Mouse (Mus musculus) embryo, embryonic 11.5 days (tissue): Measurements from ENCODE around the gene Ppfibp2.

Experiments
- DNase-seq: peaks from one replicate; pipeline ENCODE4 v3.0.0-alpha.2; 2012; ENCODE audit warnings: low read depth, low spot score

The Ppfibp2 gene

DNA sequence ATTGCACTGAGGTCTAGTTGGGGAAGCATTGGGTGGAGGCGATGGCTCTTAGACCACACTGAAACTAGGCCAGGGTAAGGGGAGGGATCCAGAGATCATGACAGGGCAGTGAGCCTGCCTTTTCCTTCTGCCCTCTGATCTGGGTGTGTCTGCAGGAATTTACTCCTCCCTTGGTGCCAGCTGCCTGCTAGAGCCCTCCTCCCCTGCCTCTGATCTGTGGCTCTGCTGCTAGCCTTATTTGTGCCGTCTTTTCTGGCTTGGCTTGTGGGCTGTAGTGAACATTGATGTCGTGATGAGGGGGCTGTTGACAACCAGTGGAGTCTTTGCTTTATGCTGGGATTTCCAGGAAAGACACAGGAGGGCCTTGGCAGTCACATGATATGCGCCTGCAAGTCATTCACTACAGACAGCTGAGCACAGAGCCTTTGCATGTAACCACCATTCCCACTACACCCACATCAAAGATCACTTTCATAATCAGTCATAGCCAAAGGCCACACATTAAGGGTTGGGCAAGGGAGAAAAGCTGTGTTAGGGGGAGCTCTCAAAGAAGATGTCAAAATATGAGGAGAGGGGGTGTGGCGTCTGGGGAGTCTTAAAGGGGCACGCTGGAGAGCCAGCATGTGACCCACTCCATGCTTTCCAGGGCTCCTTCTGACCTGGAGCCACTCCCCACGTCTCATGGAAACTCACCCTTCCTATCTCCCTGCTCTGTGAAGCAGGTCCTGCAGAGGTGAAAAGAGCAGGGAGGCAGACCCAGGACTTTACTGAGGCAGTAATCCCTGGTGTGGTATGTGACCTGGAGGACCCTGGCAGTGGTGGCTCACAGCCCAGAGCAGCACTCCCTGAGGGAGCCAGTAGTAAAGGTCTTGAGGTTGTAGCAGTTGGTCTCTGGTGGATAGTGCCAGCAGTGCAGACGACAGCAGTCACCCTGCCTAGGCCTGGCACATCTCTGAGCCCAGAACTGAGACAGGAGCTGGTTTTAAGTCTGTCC lies 69.4 kb downstream of the Ppfibp2 start:
- DNase-seq = no peak

GRCm38 (mm10) chr7:107665221-107665585 lies 70.2 kb downstream of the Ppfibp2 start:
- DNase-seq = no peak

DNA sequence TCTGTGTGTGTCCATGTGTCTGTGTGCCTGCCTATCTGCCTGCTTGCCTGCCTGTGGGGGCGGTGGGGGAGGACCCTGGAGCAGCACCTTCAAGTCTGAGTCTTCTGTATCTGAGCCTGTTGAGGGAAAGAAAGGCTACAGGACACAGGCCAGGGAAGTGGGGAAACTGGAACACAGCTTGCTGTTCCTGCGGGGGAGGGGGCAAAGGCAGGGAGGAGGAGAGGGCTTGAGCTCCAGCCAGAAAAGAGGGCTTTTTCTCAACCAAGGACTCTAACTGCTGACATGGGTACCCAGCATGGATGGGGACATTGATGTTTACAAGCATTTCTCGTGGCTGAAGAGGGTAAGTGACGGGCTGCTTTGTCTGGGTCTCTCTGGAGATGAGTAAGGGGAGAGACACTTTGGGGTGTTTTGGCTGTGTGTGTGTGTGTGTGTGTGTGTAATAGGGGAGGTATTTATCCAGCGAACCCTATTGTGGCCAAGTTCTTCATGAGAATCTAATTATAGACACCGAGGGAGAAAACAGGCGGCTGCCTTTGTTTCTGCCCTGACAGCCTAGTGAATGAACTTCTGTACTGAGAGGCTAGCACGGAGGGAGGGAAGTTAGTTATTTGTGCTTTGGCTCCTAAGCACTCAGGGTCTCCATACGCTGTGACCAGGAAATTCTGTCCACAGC lies 70.7 kb downstream of the Ppfibp2 start:
- no peak for DNase-seq

DNA sequence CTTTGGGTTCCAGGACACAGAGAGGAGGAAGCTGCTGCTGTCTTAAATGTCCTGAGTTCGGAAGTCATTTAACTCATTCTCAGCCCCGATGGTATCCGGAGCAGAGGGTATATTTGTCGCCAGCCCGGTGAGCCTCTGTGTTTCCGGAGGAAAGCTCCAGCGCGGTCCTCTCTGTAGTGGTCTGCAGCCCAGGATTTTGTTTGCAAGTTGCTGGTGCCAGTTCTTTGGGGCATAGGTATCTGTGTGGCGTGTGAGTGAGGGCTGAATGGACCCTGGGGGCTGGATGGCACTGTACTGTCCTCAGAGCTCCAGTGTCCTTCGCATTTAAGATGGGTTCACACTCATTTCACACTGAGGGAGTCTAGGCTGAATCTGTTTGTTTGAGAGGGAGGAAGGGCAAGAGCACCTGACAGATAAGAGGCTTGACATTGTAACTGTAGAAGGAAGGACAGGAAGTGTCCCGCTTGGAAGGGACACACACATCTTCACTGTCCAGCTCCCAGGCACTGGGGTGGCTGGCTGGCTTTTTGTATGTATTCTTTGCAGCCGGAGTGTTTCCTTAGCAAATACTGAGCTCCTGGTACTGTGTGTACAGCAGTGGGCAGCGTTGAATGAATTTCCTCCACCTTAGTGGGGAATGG lies 71.4 kb downstream of the Ppfibp2 start:
- DNase-seq = no peak

DNA sequence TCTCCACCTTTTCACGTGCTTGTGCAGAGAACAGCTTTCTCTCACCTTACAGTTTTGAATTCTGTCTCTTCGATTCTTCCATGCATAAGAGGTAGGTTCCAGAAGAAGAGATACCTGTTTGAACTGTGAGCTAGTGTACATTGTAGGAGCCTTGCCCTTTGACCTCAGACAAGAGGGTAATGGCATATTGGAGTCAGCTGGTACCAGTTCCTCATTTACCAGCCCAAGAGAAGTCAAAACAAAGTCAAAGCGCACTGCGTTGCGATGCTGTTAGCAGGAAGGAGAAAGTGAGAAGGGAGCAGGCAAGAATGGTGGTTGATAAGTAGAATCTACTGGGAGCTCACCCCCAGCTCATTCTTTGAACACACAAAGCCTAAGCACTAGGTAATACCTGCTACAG lies 73.5 kb downstream of the Ppfibp2 start:
- DNase-seq = no peak

DNA sequence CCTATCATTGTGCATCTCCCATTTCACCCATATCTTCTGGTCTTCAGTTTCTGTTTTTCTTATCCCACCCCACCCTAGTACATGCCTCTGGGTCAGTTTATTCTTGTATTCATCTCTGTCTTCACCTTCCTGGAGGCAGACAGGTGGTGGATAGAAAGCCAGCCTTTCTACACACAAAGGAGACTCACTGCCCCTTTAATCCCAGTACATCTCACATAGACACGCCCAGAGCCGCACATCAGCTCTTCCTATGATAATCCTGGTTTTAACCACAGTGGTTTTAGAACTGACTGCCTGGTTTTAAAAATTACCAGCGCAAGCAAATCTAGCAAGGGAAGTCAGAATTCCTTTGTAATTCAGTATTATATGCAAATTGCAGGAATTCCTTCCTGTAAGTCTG lies 80.2 kb downstream of the Ppfibp2 start:
- no peak for DNase-seq

- DNase-seq = no peak
These were observed 85.3 kb downstream of the Ppfibp2 start for GRCm38 (mm10) chr7:107680151-107680852.

GRCm38 (mm10) chr7:107681306-107681705 lies 86.3 kb downstream of the Ppfibp2 start:
- DNase-seq = no peak

GRCm38 (mm10) chr7:107683162-107683561 lies 88.2 kb downstream of the Ppfibp2 start:
- no peak for DNase-seq

DNA sequence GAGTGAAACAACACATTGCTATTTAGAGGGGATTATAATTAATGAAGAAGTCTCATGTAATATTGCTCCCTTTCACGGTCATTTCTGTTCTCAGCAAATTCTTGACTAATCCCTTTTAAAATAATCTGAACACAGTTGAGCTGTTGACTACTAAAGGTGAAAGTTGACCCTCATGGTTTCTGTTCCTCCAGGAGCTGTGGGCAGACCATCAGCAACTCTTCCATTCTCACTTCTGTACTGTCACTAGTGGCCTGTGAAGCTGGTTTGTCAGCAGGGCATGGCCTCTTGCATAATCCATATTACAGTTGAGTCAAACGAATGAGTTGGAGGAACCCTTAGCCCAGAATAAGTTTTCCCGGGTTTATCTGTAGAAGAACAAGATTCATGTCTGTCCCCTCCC lies 88.6 kb downstream of the Ppfibp2 start:
- DNase-seq = no peak

- DNase-seq = no peak
These were observed 90.4 kb downstream of the Ppfibp2 start for GRCm38 (mm10) chr7:107685238-107685954.

DNA sequence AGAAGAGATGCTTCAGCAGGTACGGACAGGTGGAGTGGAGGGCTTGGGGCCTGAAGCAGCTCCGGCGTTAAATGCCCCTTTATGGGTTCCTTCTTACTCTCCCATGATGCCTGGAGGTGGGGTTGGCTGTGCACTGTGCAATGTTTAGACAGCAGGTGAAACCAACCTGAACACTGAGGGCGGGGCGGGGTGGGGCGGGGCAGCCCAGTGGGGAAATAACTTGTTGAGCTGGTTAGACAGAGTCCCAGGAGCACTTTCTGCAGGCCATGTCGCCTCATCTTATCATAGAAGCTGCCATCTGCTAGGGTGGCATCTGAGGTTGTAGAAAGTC lies 90.9 kb downstream of the Ppfibp2 start:
- no peak for DNase-seq

- no peak for DNase-seq
These were observed 92.4 kb downstream of the Ppfibp2 start for GRCm38 (mm10) chr7:107687412-107687811.

DNA sequence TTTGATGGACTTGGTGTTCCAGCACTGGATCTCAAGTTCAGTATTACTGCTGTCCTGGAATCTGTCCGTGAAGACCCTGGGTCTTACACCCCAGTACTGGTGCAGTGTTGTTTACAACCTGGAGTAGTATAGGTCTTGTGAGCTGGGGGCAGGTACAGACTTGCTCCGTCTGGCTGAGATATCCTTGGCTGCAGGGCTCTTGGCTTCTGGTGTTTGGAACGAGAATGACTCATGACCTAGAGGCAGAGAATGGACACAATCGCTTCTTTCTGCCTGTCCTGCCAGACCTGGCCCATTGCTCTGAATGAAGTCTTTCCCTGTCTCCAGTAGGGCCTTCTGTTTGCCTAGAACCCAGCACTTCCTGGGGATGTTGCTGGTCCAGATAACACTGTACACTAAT lies 93.0 kb downstream of the Ppfibp2 start:
- no peak for DNase-seq

DNA sequence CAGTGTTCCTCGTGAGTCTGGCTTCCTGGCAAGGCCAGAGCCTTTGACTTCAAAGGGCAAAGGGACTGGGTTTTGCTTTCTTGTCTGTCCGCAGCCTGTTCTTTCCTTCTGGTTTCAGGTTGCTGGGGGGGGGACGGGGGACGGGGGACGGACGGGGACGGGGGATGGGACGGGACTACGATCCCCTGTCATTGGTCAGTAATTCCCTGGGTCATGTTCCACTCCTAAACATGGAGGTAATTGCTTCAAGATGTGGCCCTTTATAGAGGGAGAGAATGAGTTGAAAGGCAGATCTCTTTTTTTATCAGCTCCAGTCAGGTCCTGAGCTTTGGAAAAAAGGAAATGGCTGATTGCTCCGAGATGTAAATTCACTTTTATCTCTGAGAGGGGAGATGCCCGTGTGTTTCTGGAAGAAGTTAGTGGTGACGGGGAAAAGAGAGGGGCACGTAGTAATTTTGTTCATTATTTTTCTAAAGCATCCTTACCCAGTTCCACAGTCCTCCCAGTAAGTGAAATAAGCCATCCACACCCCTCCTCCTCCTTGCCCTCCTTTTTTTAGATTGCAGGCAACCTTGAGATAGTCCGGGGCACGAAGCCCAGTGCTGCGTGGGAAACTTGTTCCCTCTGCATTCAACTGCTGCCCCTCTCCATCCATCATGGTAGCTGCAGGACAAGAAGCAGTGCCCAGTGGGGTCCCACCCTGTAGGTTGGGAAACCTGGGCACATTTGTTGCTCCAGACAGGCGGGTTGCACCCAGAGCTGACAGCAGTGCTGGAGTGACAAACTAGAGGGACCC lies 95.6 kb downstream of the Ppfibp2 start:
- peak; percentile 45 for DNase-seq

- DNase-seq = no peak
These were observed 96.5 kb downstream of the Ppfibp2 start for GRCm38 (mm10) chr7:107691493-107691892.

DNA sequence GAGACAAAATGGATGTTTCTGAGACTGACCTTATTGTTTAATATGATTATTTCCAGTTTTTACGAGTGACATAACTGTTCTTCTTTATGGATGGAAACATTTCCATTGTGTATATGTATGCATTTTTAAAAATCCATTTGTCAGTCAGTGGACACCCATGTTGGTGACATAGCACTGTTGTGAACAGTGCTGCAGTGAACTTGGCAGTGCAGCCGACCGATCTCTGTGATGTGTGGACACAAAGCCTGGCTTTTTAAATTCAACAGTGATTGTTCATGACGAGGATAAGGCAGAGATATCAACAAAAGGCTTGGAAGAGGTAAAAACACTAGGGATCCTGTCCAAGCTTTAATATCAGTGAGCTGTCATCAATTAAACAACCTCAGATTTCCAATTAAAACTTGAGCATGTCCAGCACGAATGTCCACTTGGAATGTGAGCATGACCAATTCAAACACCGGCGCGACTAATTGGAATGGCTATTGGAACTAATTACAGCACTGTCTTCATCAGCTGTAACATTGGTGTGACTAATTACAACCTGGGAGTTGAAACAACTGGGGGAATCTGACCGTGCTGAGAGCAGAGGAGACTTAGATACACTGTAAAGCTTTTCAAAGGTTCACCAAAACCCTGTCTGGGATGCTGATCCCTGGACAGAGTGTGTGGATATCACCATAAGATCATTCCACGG lies 99.4 kb downstream of the Ppfibp2 start:
- no peak for DNase-seq

DNA sequence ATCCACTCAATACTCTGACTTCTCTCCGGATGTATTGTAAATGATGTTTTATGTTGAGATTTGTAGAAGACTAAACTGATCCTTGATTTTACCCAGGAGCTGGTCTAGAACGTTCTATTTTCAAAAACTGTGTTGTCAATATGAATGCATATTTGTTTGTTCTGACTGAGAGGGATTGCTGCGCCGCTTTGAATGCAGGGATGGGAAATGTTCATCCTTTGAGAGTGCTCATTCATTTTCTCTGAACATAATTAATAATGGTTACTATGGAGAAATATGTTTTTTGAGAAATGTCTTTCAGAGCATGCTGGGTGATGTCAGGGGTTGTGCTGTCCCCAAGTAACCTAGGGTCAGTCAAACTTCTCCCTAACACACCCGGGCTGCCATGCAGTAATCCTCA lies 102.1 kb downstream of the Ppfibp2 start:
- no peak for DNase-seq

DNA sequence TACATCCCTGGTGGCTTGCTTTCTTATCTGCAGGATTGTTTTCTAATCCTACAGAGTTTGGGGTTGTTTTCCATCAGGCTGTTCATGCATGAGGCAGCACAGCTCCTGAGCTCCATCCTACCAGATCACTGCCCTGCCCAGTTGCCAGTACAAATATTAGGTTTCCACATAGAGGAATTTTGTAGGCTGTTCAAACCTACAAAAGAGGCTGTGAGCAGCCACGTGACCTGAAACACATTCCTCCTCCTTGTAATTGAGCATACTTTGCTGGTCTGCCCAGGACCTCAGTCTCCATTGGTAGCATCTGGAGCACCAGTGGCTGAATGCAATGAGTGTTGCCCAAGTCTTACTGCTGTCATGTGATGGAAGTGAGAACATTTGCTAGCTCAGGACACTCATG lies 104.9 kb downstream of the Ppfibp2 start:
- DNase-seq = no peak

GRCm38 (mm10) chr7:107700646-107701045 lies 105.6 kb downstream of the Ppfibp2 start:
- no peak for DNase-seq
